Mouse (Mus musculus) granulocyte monocyte progenitor cell, adult 5-6 weeks (primary cell): ENCODE measurements at regions not wholly inside any gene's neighbourhood (a gene's known extent, or its start where the extent isn't known, plus 50 kb on each side); places are given as distances from the start of the nearest gene placed in this dataset.

Source experiments
- ATAC-seq: replicated peaks from 2 replicates; pipeline ENCODE4 v1.8.0; 2016; ENCODE audit warnings: mild to moderate bottlenecking, moderate TSS enrichment, inconsistent platforms; ENCODE audit not compliant: poor library complexity, severe bottlenecking

- no peak for ATAC-seq
Measured at GRCm38 (mm10) chr2:72749495-72749894, 230.8 kb downstream of the Sp3 start.

GRCm38 (mm10) chr2:72751441-72751840 is 228.8 kb downstream of the Sp3 start:
- ATAC-seq: no peak

GRCm38 (mm10) chr2:72752624-72753176 is 227.5 kb downstream of the Sp3 start:
- no peak for ATAC-seq

GRCm38 (mm10) chr2:72753788-72754713 is 226.2 kb downstream of the Sp3 start:
- ATAC-seq: no peak

- ATAC-seq: peak; percentile 71
Measured at GRCm38 (mm10) chr2:72763454-72763853, 216.8 kb downstream of the Sp3 start.

- no peak for ATAC-seq
Measured at GRCm38 (mm10) chr2:72769030-72769630, 211.1 kb downstream of the Sp3 start.

- ATAC-seq: no peak
Measured at GRCm38 (mm10) chr2:72773401-72773800, 206.8 kb downstream of the Sp3 start.

- no peak; the same call in 1 of the 2 replicates for ATAC-seq
Measured at GRCm38 (mm10) chr2:72777330-72777729, 202.9 kb downstream of the Sp3 start.

DNA sequence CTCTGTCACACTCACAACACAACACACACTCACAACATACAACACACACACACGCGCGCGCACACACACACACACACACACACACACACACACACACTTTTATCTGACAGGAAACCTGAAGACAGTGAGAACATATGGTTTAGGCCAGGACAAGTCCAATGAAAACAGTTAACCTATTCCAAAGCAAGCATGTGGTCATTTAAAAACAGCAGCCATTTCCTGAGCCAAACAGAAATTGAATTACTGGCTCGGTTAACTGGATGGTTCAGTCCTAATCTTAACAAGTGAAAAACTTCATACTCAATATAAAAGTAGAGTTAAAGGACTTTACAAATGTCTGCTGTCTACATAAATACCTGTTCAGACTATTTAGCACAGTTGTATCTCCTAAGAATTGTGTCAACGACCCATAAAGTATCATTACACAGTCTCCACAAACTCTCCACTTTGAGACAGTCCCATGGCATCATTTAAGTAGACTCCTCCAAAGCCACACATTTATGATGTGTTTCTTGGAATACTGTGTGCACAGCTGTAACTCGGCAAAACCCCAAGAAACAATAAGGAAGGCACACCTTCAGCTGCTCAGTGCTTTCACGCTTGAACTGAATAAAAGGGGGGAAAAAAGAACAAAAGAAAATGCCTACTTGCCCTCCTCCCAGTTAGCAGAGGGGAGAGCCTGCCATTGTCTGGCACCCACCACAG is 202.3 kb downstream of the Sp3 start:
- no peak for ATAC-seq

DNA sequence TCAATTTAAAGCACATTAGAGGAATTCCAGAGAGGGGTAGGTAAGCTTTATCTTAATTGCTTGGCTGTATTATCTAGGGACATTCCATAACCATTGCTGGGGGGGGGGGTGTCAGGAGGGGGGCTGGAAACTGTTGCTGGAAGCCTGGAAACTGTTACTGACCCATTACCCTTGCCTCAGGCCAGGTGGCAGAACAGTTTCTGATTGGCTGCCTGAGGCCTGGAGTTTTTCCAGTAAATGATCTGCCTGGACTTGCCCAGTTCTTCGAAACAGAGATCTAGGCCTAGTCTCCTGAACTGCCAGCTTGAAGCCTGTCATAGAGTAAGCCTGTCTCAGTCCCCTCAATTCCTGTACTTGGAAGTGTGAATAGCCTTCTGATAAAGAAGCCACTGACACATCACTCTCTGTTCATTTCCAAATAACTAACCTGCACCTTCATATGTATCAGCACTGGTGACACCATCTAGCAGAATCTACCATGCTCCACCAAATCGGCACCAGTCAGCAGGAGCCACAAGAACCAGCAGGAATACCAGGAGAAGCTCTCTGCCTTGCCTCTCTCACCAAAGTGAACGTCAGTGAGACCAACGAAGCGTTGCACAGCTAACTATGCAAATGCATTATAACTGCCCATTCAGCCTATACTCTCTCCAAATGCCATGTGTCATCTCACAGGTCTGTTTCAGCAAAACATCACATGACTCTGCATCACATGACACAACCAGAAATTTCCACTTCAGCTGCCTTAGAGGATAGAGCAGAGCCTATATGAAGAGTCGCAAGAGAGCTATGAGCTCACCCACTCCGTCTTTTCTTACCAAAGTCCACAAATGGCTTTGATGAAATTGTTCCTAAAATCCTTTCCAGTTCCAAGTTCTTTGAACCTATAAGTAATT is 200.7 kb downstream of the Sp3 start:
- no peak for ATAC-seq

DNA sequence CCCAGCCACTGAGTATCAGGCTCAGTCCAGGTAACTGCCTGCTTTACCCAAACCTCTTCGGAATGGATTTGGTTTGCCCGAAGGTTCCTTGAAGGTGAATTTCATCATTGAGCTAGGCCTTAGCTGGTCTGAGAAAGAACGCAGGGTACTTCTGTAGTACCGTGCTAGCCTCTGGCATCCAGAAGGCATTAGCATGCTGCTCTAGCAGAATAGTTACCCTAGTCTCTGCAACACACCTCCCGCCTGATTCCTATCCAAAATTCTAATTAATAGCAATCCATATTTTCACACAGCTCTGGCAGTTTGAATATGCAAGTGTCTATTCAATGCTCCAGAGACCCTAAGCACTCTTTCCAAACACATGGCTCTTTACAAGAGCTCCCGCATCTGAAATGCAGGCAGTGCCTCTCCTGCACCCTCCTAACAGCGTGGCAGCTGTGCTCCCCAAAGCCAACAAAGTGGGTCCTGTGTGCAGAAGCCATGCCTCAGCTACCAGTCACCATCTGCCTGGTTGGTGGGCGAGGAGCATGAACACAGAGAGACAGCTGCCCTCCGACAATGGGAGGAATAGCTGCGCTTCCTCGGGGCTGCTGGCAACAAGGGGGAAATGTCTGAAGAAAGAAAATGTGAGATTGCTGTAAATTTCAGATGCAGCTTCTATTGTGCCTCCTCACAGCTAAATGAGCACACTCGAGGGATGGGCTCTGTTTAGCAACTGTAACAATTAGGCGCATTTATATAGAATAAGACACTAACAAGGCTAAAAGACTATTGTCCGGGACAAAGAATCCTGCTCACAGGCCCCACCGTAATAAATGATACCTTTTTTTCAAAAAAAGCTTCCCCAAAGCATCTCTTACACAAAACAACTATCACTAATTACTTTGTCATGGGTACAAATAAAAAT is 198.6 kb downstream of the Sp3 start:
- no peak for ATAC-seq

DNA sequence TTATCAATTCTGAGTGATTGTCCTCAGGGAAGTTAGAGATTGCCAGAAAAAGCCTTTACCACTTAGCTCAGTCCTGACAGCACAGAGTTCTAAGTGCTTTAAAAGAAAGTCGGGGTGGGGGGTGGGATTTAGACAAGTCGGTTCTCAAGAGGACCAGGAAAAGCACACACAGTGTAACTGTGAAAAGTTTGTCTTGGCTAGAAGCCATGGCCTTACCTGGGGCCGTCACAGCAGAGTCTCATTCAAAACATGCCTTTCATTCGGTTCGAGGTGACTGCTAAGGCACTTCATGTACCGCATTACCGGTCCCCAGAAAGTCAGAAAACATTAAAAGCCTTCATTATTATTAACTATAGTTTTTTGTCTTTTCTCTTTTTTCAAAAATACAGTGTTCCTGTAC is 197.9 kb downstream of the Sp3 start:
- no peak for ATAC-seq

GRCm38 (mm10) chr2:72785365-72786043 is 194.7 kb downstream of the Sp3 start:
- ATAC-seq: peak; percentile 67

DNA sequence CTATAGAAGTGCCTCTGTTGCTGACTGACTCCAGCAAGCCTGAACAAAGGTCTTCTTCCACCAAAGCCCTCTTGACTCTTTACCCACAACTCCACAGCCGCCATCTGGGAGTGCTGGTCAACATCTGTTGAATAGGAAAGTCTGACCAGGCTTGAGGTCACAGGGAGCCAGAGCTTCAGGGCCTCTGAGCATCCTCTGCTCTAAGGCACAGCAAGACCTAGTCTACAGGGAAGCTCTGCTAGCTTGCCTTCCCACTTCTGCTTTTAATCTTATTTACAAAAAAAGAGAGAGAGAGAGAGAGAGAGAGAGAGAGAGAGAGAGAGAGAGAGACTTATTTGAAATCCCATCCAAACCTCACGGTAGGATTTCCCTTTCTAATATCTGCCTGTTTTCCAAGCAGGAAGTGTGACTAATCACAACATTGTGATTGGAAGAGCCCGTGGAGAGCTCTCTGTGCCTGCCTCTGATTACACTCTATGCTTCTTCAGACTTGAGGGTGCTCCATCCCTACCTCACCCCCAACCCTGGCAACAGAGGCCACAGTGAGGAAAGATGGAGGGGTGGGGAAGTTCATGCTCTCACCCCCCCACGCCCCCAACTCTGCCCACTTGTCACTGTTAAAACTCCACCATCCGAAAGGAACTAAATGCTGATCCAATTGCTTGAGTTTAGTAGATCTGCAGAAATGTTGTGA is 194.1 kb downstream of the Sp3 start:
- ATAC-seq: peak; percentile 81

DNA sequence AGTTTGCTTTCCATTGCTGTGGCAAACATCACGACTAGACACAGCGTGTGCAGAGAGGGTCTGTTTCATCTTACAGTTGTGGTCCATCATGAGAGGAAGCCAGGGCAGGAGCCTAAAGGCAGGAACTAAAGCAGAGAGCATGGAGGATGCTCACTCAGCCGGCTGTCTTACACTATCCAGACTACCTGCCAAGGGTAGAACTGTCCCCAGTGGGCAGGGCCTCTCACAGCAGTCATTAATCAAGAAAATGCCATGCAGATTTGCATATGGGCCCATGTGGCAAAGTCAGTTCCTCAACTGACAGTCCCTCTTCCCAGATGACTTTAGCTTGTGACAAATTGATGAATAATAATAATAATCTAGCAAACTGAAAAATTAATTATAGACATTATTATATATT is 192.6 kb downstream of the Sp3 start:
- ATAC-seq: no peak

GRCm38 (mm10) chr2:72791496-72791895 is 188.8 kb downstream of the Sp3 start:
- ATAC-seq: no peak

DNA sequence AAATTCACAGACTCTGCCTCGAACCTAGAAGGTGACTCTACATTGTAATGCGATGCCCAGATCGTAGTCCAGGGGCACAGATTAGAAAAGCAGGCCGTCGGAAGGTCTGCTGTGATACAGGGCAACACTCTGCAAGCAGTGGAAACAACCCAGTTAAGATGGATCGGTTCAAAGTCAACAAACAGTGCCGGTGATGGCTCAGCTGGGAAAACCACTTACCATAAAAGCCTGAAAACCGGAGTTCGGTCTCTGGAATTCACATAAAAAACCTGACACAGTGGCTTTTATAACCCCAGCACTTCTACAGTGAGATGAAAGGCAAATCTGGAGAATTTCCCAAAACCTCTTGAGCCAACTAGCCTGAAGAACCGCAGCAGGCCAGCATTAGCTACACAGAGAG is 186.8 kb downstream of the Sp3 start:
- ATAC-seq: no peak

GRCm38 (mm10) chr2:72794501-72794900 is 185.7 kb downstream of the Sp3 start:
- ATAC-seq: peak; percentile 61
